Mouse (Mus musculus) limb, embryonic 10.5 days (tissue): ENCODE data around the gene Rgs11. TPM values are rescaled to one million over a fixed set of nuclear protein-coding genes. Genes with fewer than 3 reads are reported as not detected.

Source experiments
- DNase-seq: peaks from one replicate; pipeline ENCODE4 v3.0.0-alpha.2; 2017; ENCODE audit warnings: low spot score
- H3K27ac ChIP-seq: fragments of 300-500 bp; sonication (generic); 2 replicates; pipeline ENCODE4 v1.5.1; 2016; ENCODE audit warnings: mild to moderate bottlenecking
- H3K27me3 ChIP-seq: fragments of 300-500 bp; sonication (generic); 2 replicates; pipeline ENCODE4 v1.6.1; 2016; ENCODE audit warnings: low read depth, mild to moderate bottlenecking; ENCODE audit not compliant: poor library complexity, severe bottlenecking
- H3K36me3 ChIP-seq: fragments of 300-500 bp; sonication (generic); 2 replicates; pipeline ENCODE4 v1.6.1; 2016; ENCODE audit warnings: mild to moderate bottlenecking, moderate library complexity
- H3K4me1 ChIP-seq: fragments of 300-500 bp; sonication (generic); 2 replicates; pipeline ENCODE4 v1.6.1; 2016
- H3K4me3 ChIP-seq: fragments of 300-500 bp; sonication (generic); 2 replicates; pipeline ENCODE4 v1.5.1; 2016; ENCODE audit warnings: mild to moderate bottlenecking, moderate library complexity
- H3K9me3 ChIP-seq: fragments of 300-500 bp; sonication (generic); replicated peaks from 2 replicates; pipeline ENCODE4 v1.6.1; 2016; ENCODE audit warnings: mild to moderate bottlenecking
- WGBS: fragments of 180-500 bp; shearing (Covaris S2); methylation state at CpG from one replicate; pipeline ENCODE4 v1.1.7; 2016; 5-methylcytosine and 5-hydroxymethylcytosine counted together
- polyA plus RNA-seq: library from polyadenylated mRNA; unstranded; fragments of >200 nt; fragmentation: Nextera tagmentation; extraction: Ambion mirVana; gene quantifications from 2 replicates; pipeline ENCODE4 v1.2.1, GENCODE M21; 2016

The Rgs11 gene
- polyA plus RNA-seq, 1 experiment from 2014 or later: 1.3 TPM

- H3K4me1 ChIP-seq: peaks cover 41% of the 10 kb centered on the region
- H3K27ac ChIP-seq: no peak overlapping the region
- peak overlapping the region; percentile 55 for H3K4me3 ChIP-seq
- H3K9me3 ChIP-seq: no peaks in the 10 kb centered on the region
- peak; percentile 51 for DNase-seq
- peaks cover 6% of the 10 kb centered on the region; the same call in 1 of the 2 replicates for H3K36me3 ChIP-seq
- H3K27me3 ChIP-seq: peaks cover 90% of the 10 kb centered on the region
- WGBS: 1% methylated on average over 30 of the region's 30 CpGs
Measured at GRCm38 (mm10) chr17:26203321-26203811, 615 bp downstream of the Rgs11 start.

GRCm38 (mm10) chr17:26204766-26205165 is 2.0 kb downstream of the Rgs11 start:
- no peak overlapping the region for H3K27ac ChIP-seq
- H3K27me3 ChIP-seq: peaks cover 78% of the 10 kb centered on the region
- H3K9me3 ChIP-seq: no peaks in the 10 kb centered on the region
- WGBS: 42% methylated on average over 11 of the region's 11 CpGs
- peaks cover 41% of the 10 kb centered on the region for H3K4me1 ChIP-seq
- 0 out of 2 replicates have a peak overlapping the region, but pooled peaks have one; percentile 4 for H3K4me3 ChIP-seq
- no peaks in the 10 kb centered on the region for H3K36me3 ChIP-seq
- no peak for DNase-seq

GRCm38 (mm10) chr17:26206392-26206791 is 3.6 kb downstream of the Rgs11 start:
- WGBS: 66% methylated on average over 1 of the region's 1 CpGs
- peaks cover 30% of the 10 kb centered on the region for H3K4me1 ChIP-seq

GRCm38 (mm10) chr17:26207686-26208085 is 4.9 kb downstream of the Rgs11 start, which contains the start of gene Arhgdig:
TSS of gene Arhgdig (minus strand) at chr17:26207786.
- Histone ChIP-seq H3K4me3 (no peak within 1 kb of the TSS), H3K4me1 (peaks cover 24% of the 10 kb centered on the region), H3K9me3 (no peaks in the 10 kb centered on the region), H3K27me3 (peaks cover 49% of the 10 kb centered on the region), H3K36me3 (no peaks in the 10 kb centered on the region), H3K27ac (no peak within 1 kb of the TSS)
- DNase-seq: no peak
- WGBS: 90% methylated on average over 12 of the region's 12 CpGs

More at GRCm38 (mm10) chr17:26206392-26206791, 3.6 kb downstream of the Rgs11 start:
- peaks cover 62% of the 10 kb centered on the region for H3K27me3 ChIP-seq
- no peaks in the 10 kb centered on the region for H3K9me3 ChIP-seq
- no peak overlapping the region for H3K27ac ChIP-seq
- no peak for DNase-seq
- H3K4me3 ChIP-seq: no peak overlapping the region
- H3K36me3 ChIP-seq: no peaks in the 10 kb centered on the region

GRCm38 (mm10) chr17:26212241-26212640 is 9.5 kb downstream of the Rgs11 start:
- 90% methylated on average over 7 of the region's 7 CpGs for WGBS
- Histone ChIP-seq H3K4me3 (no peak overlapping the region), H3K36me3 (peaks cover 6% of the 10 kb centered on the region; the same call in 1 of the 2 replicates), H3K9me3 (no peaks in the 10 kb centered on the region), H3K27me3 (peaks cover 9% of the 10 kb centered on the region; the same call in 1 of the 2 replicates), H3K4me1 (no peaks in the 10 kb centered on the region), H3K27ac (no peak overlapping the region)
- no peak for DNase-seq

- Histone ChIP-seq H3K36me3 (peaks cover 6% of the 10 kb centered on the region; the same call in 1 of the 2 replicates), H3K4me1 (no peaks in the 10 kb centered on the region), H3K27me3 (peaks cover 5% of the 10 kb centered on the region; the same call in 1 of the 2 replicates), H3K9me3 (no peaks in the 10 kb centered on the region), H3K27ac (no peak overlapping the region), H3K4me3 (no peak overlapping the region)
- no peak for DNase-seq
- 86% methylated on average over 11 of the region's 11 CpGs for WGBS
Measured at GRCm38 (mm10) chr17:26212681-26213080, 9.9 kb downstream of the Rgs11 start.

- 84% methylated on average over 2 of the region's 2 CpGs for WGBS
- no peak for DNase-seq
Measured at GRCm38 (mm10) chr17:26221508-26221907, 18.8 kb downstream of the Rgs11 start.

GRCm38 (mm10) chr17:26225150-26225549 is 22.4 kb downstream of the Rgs11 start:
- DNase-seq: no peak
- Histone ChIP-seq H3K36me3 (no peaks in the 10 kb centered on the region), H3K27ac (no peak overlapping the region), H3K9me3 (no peaks in the 10 kb centered on the region), H3K4me1 (no peaks in the 10 kb centered on the region), H3K4me3 (no peak overlapping the region), H3K27me3 (no peaks in the 10 kb centered on the region)
- 85% methylated on average over 12 of the region's 12 CpGs for WGBS

More at GRCm38 (mm10) chr17:26221508-26221907, 18.8 kb downstream of the Rgs11 start:
- Histone ChIP-seq H3K9me3 (no peaks in the 10 kb centered on the region), H3K27me3 (no peaks in the 10 kb centered on the region), H3K36me3 (0 out of 2 replicates have a peak, but pooled peaks cover under 1% of the 10 kb centered on the region), H3K4me1 (no peaks in the 10 kb centered on the region), H3K27ac (no peak overlapping the region), H3K4me3 (no peak overlapping the region)

- Histone ChIP-seq H3K9me3 (no peaks in the 10 kb centered on the region), H3K4me1 (peaks cover 2% of the 10 kb centered on the region; the same call in 1 of the 2 replicates), H3K27ac (no peak overlapping the region), H3K27me3 (no peaks in the 10 kb centered on the region), H3K4me3 (no peak overlapping the region), H3K36me3 (no peaks in the 10 kb centered on the region)
- 95% methylated on average over 5 of the region's 5 CpGs for WGBS
- no peak for DNase-seq
Measured at GRCm38 (mm10) chr17:26229776-26230175, 27.0 kb downstream of the Rgs11 start.

- Histone ChIP-seq H3K4me1 (peaks cover 15% of the 10 kb centered on the region), H3K9me3 (no peaks in the 10 kb centered on the region), H3K36me3 (no peaks in the 10 kb centered on the region), H3K27me3 (no peaks in the 10 kb centered on the region), H3K4me3 (no peak overlapping the region), H3K27ac (no peak overlapping the region)
- no peak for DNase-seq
- 93% methylated on average over 5 of the region's 5 CpGs for WGBS
Measured at GRCm38 (mm10) chr17:26231156-26231555, 28.4 kb downstream of the Rgs11 start.

GRCm38 (mm10) chr17:26232863-26233262 is 30.1 kb downstream of the Rgs11 start:
- Histone ChIP-seq H3K9me3 (no peaks in the 10 kb centered on the region), H3K4me3 (no peak overlapping the region), H3K27me3 (no peaks in the 10 kb centered on the region), H3K27ac (no peak overlapping the region), H3K36me3 (no peaks in the 10 kb centered on the region), H3K4me1 (peaks cover 20% of the 10 kb centered on the region)
- no peak for DNase-seq
- 70% methylated on average over 8 of the region's 8 CpGs for WGBS

- DNase-seq: no peak
- Histone ChIP-seq H3K4me3 (no peak overlapping the region), H3K27me3 (no peaks in the 10 kb centered on the region), H3K36me3 (no peaks in the 10 kb centered on the region), H3K4me1 (peaks cover 20% of the 10 kb centered on the region), H3K27ac (no peak overlapping the region), H3K9me3 (no peaks in the 10 kb centered on the region)
- 96% methylated on average over 8 of the region's 8 CpGs for WGBS
Measured at GRCm38 (mm10) chr17:26234386-26234785, 31.6 kb downstream of the Rgs11 start.

GRCm38 (mm10) chr17:26235077-26235815 is 32.5 kb downstream of the Rgs11 start:
- WGBS: 72% methylated on average over 13 of the region's 13 CpGs
- Histone ChIP-seq H3K27me3 (no peaks in the 10 kb centered on the region), H3K9me3 (no peaks in the 10 kb centered on the region), H3K36me3 (no peaks in the 10 kb centered on the region), H3K4me3 (no peak overlapping the region), H3K27ac (peak overlapping the region; percentile 23; the same call in 1 of the 2 replicates), H3K4me1 (peaks cover 20% of the 10 kb centered on the region)
- DNase-seq: no peak
